Mouse (Mus musculus): ENCODE measurements around the gene Ctnna2. TPM values are rescaled to one million over a fixed set of nuclear protein-coding genes. Genes with fewer than 3 reads are reported as not detected.

Ctnna2 gene
- polyA plus RNA-seq, 1 experiment from 2014 or later: 72.4 TPM

DNA sequence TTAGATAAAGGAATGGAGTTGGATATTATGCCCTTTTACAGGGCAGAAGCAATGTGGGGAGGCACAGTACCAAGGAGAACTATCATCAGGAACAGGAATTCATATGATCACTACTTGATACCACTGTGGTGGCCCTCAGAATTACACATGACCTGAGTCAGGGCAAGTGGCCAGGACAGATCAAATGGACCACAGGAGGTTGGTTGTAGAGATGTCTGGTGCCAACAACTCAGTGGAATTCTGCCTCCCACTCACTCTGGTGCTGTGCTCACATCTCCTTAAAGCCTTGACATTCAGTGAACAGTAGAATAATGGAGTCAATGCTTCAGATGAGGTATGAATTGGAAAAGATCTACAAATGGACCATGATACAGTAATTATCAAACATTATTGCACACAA, 691.1 kb downstream of the Ctnna2 start:
- peaks cover 3% of the 10 kb centered on the region for H3K4me1 ChIP-seq
- no peaks in the 10 kb centered on the region for H3K36me3 ChIP-seq (replicated peaks)
- H3K27ac ChIP-seq: no peak overlapping the region
- H3K9ac ChIP-seq: no peak overlapping the region
- H3K9me3 ChIP-seq: no peaks in the 10 kb centered on the region
- H3K4me3 ChIP-seq (replicated peaks): no peak overlapping the region
- H3K4me2 ChIP-seq: no peak overlapping the region
- H3K27me3 ChIP-seq: no peaks in the 10 kb centered on the region
- ATAC-seq (ENCODE audit: low FRiP score): no peak

GRCm38 (mm10) chr6:77286317-77286716, 693.2 kb downstream of the Ctnna2 start:
- Histone ChIP-seq H3K4me3 (replicated peaks) (no peak overlapping the region), H3K4me2 (no peak overlapping the region), H3K9me3 (no peaks in the 10 kb centered on the region), H3K4me1 (no peaks in the 10 kb centered on the region), H3K27ac (no peak overlapping the region), H3K36me3 (replicated peaks) (no peaks in the 10 kb centered on the region), H3K27me3 (no peaks in the 10 kb centered on the region), H3K9ac (no peak overlapping the region)
- ATAC-seq (ENCODE audit: low FRiP score): no peak
- 91% methylated on average over 5 of the region's 5 CpGs for WGBS

GRCm38 (mm10) chr6:77278794-77279193, 700.7 kb downstream of the Ctnna2 start:
- H3K27ac ChIP-seq: no peak overlapping the region
- no peak; the same call in 1 of the 2 replicates for ATAC-seq (ENCODE audit: low FRiP score)
- no peaks in the 10 kb centered on the region for H3K27me3 ChIP-seq
- no peaks in the 10 kb centered on the region for H3K36me3 ChIP-seq (replicated peaks)
- H3K4me2 ChIP-seq: no peak overlapping the region
- H3K4me1 ChIP-seq: no peaks in the 10 kb centered on the region
- H3K9ac ChIP-seq: no peak overlapping the region
- no peak overlapping the region for H3K4me3 ChIP-seq (replicated peaks)
- 85% methylated on average over 5 of the region's 5 CpGs for WGBS
- H3K9me3 ChIP-seq: no peaks in the 10 kb centered on the region

DNA sequence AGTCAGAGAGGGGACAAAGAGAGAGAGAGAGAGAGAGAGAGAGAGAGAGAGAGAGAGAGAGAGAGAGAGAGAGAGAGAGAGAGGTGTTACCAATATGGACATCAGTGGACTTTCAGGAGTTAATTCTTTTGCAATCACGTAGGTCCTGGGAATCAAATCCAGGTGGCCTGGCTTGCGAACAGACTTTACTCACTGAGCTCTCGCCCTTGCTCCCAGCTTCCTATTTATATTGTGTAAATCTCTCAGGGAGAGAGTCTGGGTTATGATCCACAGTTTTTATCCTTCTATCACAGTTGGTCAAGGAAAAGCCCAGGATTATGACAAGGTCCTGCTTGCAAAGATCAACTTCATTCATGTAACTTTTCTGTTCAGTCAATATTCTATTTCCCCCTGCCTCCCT, 714.3 kb downstream of the Ctnna2 start:
- Histone ChIP-seq H3K9me3 (no peaks in the 10 kb centered on the region), H3K9ac (no peak overlapping the region), H3K36me3 (replicated peaks) (no peaks in the 10 kb centered on the region), H3K27me3 (no peaks in the 10 kb centered on the region), H3K4me2 (no peak overlapping the region), H3K27ac (no peak overlapping the region), H3K4me1 (no peaks in the 10 kb centered on the region), H3K4me3 (replicated peaks) (no peak overlapping the region)
- no peak for ATAC-seq (ENCODE audit: low FRiP score)
- WGBS: 89% methylated on average over 3 of the region's 3 CpGs

DNA sequence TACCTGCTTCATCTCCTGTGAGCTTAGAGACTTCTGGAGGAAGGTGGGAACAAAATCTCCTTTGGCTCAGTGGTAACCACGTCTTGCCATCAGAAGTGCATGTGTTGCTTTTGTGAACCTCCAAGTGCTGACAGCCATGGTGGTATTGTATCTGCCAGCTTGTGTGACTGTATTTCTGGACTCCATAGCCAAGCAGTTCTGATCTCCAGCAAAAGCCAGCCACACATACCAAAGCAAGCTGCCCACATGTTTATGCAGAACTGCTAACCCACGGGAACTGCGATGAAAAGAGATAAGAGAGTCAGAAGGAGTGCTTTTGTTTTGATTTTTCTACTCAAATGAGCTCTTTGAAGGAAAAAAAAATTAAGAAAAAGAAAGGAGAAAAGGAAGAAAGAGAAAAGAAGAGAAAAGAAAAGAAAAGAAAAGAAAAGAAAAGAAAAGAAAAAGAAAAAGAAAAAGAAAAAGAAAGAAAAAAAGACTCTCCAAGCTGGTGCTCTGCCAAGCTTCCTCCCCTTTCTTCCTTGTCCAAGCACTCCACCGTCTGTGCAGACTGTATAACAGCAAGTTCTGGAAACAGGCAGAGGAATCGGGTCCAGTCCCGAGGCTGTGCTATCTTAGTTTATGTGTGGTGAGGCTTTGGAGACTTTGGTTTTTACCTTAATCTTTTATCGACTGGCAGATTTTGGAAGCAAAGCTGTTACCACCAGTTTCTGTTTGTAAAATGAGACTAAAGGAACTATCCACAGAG, 722.0 kb downstream of the Ctnna2 start:
- Histone ChIP-seq H3K4me3 (replicated peaks) (no peak overlapping the region), H3K36me3 (replicated peaks) (no peaks in the 10 kb centered on the region), H3K27me3 (no peaks in the 10 kb centered on the region), H3K9ac (no peak overlapping the region), H3K4me2 (no peak overlapping the region), H3K4me1 (no peaks in the 10 kb centered on the region), H3K27ac (no peak overlapping the region), H3K9me3 (no peaks in the 10 kb centered on the region)
- no peak for ATAC-seq (ENCODE audit: low FRiP score)
- WGBS: 44% methylated on average over 7 of the region's 7 CpGs

DNA sequence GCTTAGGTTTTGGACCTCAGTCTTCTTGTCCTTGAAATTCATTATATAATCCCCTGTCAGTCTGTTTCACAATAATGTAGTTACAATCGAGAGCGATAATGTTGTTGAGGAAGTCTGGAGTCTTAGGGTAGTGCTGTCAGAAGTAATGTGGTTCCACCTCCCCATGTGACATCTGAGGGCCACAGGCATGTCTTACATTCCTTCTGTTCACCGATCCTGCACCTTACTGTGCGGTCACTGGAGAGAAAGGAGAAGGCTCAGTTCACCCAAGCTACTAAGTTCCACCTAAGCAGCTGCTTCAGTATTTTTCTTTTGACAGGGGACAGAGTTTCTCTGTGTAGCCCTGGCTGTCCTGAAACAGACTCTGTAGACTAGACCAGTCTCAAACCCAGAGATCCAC, 723.2 kb downstream of the Ctnna2 start:
- Histone ChIP-seq H3K36me3 (replicated peaks) (no peaks in the 10 kb centered on the region), H3K4me3 (replicated peaks) (no peak overlapping the region), H3K4me1 (no peaks in the 10 kb centered on the region), H3K9ac (no peak overlapping the region), H3K9me3 (no peaks in the 10 kb centered on the region), H3K27me3 (no peaks in the 10 kb centered on the region), H3K27ac (no peak overlapping the region), H3K4me2 (no peak overlapping the region)
- no peak for ATAC-seq (ENCODE audit: low FRiP score)
- WGBS: 97% methylated on average over 4 of the region's 4 CpGs

- H3K4me2 ChIP-seq: no peak overlapping the region
- H3K4me3 ChIP-seq (replicated peaks): no peak overlapping the region
- no peaks in the 10 kb centered on the region for H3K36me3 ChIP-seq (replicated peaks)
- no peaks in the 10 kb centered on the region; the same call in 1 of the 2 replicates for H3K4me1 ChIP-seq
- no peak overlapping the region for H3K9ac ChIP-seq
- no peaks in the 10 kb centered on the region for H3K27me3 ChIP-seq
- 79% methylated on average over 5 of the region's 5 CpGs for WGBS
- ATAC-seq (ENCODE audit: low FRiP score): no peak
- no peaks in the 10 kb centered on the region for H3K9me3 ChIP-seq
- no peak overlapping the region for H3K27ac ChIP-seq
These were observed 726.0 kb downstream of the Ctnna2 start for GRCm38 (mm10) chr6:77253480-77253879.

DNA sequence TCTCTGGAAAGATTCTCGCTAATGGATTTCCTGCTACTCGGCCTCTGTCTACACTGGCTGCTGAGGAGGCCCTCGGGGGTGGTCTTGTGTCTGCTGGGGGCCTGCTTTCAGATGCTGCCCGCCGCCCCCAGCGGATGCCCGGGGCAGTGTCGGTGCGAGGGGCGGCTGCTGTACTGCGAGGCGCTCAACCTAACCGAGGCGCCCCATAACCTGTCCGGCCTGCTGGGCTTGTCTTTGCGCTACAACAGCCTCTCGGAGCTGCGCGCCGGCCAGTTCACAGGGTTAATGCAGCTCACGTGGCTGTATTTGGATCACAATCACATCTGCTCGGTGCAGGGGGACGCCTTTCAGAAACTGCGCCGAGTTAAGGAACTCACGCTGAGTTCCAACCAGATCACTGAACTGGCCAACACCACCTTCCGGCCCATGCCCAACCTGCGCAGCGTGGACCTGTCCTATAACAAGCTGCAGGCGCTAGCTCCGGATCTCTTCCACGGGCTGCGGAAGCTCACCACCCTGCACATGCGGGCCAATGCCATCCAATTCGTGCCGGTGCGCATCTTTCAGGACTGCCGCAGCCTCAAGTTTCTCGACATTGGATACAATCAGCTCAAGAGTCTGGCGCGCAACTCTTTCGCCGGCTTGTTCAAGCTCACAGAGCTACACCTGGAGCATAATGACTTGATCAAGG, 735.8 kb downstream of the Ctnna2 start:
- WGBS: under 1% methylated on average over 43 of the region's 43 CpGs
- H3K9ac ChIP-seq: peak overlapping the region; percentile 65
- no peaks in the 10 kb centered on the region for H3K36me3 ChIP-seq (replicated peaks)
- peak overlapping the region; percentile 86 for H3K27ac ChIP-seq
- peak; percentile 75 for ATAC-seq (ENCODE audit: low FRiP score)
- H3K27me3 ChIP-seq: peaks cover 26% of the 10 kb centered on the region
- peak overlapping the region; percentile 93 for H3K4me2 ChIP-seq
- peak overlapping the region; percentile 53 for H3K4me3 ChIP-seq (replicated peaks)
- H3K4me1 ChIP-seq: peaks cover 18% of the 10 kb centered on the region
- H3K9me3 ChIP-seq: no peaks in the 10 kb centered on the region

GRCm38 (mm10) chr6:77242601-77243406, 736.7 kb downstream of the Ctnna2 start, which contains the start of gene Lrrtm1:
Lrrtm1 (plus strand) TSS chr6:77242689.
- H3K27ac ChIP-seq: peak within 1 kb of the TSS; percentile 86
- peaks cover 26% of the 10 kb centered on the region for H3K27me3 ChIP-seq
- no peaks in the 10 kb centered on the region for H3K36me3 ChIP-seq (replicated peaks)
- under 1% methylated on average over 53 of the region's 53 CpGs for WGBS
- H3K4me3 ChIP-seq (replicated peaks): peak within 1 kb of the TSS; percentile 53
- no peaks in the 10 kb centered on the region for H3K9me3 ChIP-seq
- H3K4me2 ChIP-seq: peak within 1 kb of the TSS; percentile 93
- peaks cover 18% of the 10 kb centered on the region for H3K4me1 ChIP-seq
- ATAC-seq (ENCODE audit: low FRiP score): peak; percentile 92
- H3K9ac ChIP-seq: peak within 1 kb of the TSS; percentile 65

- Histone ChIP-seq H3K27ac (no peak overlapping the region), H3K4me2 (no peak overlapping the region), H3K9ac (no peak overlapping the region), H3K9me3 (no peaks in the 10 kb centered on the region), H3K4me3 (replicated peaks) (no peak overlapping the region), H3K36me3 (replicated peaks) (no peaks in the 10 kb centered on the region), H3K27me3 (peaks cover 14% of the 10 kb centered on the region), H3K4me1 (peaks cover 16% of the 10 kb centered on the region)
- no peak for ATAC-seq (ENCODE audit: low FRiP score)
- 35% methylated on average over 1 of the region's 1 CpGs for WGBS
These were observed 739.1 kb downstream of the Ctnna2 start for GRCm38 (mm10) chr6:77240426-77240825.

GRCm38 (mm10) chr6:77222849-77223638, 756.5 kb downstream of the Ctnna2 start:
- Histone ChIP-seq H3K4me1 (peaks cover 18% of the 10 kb centered on the region), H3K27ac (no peak overlapping the region), H3K27me3 (no peaks in the 10 kb centered on the region), H3K9ac (0 out of 2 replicates have a peak overlapping the region, but pooled peaks have one; percentile 25), H3K9me3 (no peaks in the 10 kb centered on the region), H3K36me3 (replicated peaks) (no peaks in the 10 kb centered on the region), H3K4me3 (replicated peaks) (no peak overlapping the region), H3K4me2 (no peak overlapping the region)
- peak; percentile 87 for ATAC-seq (ENCODE audit: low FRiP score)
- WGBS: 45% methylated on average over 16 of the region's 16 CpGs
